Mouse (Mus musculus) heart, adult 2 months (tissue): Measurements from ENCODE around the gene Tgm1. TPM values are rescaled to one million over a fixed set of nuclear protein-coding genes. Genes with fewer than 3 reads are reported as not detected.

ENCODE experiments used
- DNase-seq, 2 experiments: peaks; one replicate each; pipeline ENCODE4 v3.0.0; 2021
- H3K27ac ChIP-seq: fragments of 200-600 bp; 2 replicates; pipeline ENCODE4 v1.8.1; 2022
- H3K27me3 ChIP-seq: fragments of 200-500 bp; 2 replicates; pipeline ENCODE4 v1.6.1; 2012; ENCODE audit warnings: mild to moderate bottlenecking, low read length, inconsistent platforms, mixed read lengths; ENCODE audit not compliant: control insufficient read depth, insufficient read depth
- H3K36me3 ChIP-seq: fragments of 200-500 bp; 2 replicates; pipeline ENCODE4 v1.6.1; 2012; ENCODE audit warnings: low read length, inconsistent platforms; ENCODE audit not compliant: control insufficient read depth, insufficient read depth
- H3K4me1 ChIP-seq: fragments of 200-500 bp; 2 replicates; pipeline ENCODE4 v1.6.1; 2011; ENCODE audit warnings: low read length; ENCODE audit not compliant: control insufficient read depth, insufficient read depth
- H3K4me3 ChIP-seq: fragments of 200-600 bp; 2 replicates; pipeline ENCODE4 v1.8.1; 2022
- H3K79me2 ChIP-seq: fragments of 200-500 bp; replicated peaks from 2 replicates; pipeline ENCODE4 v1.6.1; 2012; ENCODE audit warnings: mild to moderate bottlenecking, inconsistent platforms, low read length, moderate library complexity, mixed read lengths; ENCODE audit not compliant: control insufficient read depth, insufficient read depth
- H3K9ac ChIP-seq: fragments of 200-500 bp; 2 replicates; pipeline ENCODE4 v1.6.1; 2012; ENCODE audit warnings: low read depth, mild to moderate bottlenecking, control low read depth, inconsistent platforms, low read length, mixed read lengths
- CTCF ChIP-seq: fragments of 200-600 bp; IDR thresholded peaks from 2 replicates; pipeline ENCODE4 v1.8.1; 2022; ENCODE audit warnings: antibody characterized with exemption, mild to moderate bottlenecking, moderate library complexity
- EP300 ChIP-seq: fragments of 200-500 bp; IDR thresholded peaks from 2 replicates; pipeline ENCODE4 v1.6.1; 2011; ENCODE audit warnings: low read depth, low read length, control low read depth; ENCODE audit not compliant: insufficient read depth
- POLR2A ChIP-seq: fragments of 200-500 bp; IDR thresholded peaks from 2 replicates; pipeline ENCODE4 v1.6.1; 2011; ENCODE audit warnings: mild to moderate bottlenecking, low read depth, low read length, control low read depth; ENCODE audit not compliant: insufficient read depth
- WGBS: fragments of 180-500 bp; shearing (Covaris S2); methylation state at CpG from one replicate; pipeline ENCODE4 v1.1.7; 2018; 5-methylcytosine and 5-hydroxymethylcytosine counted together
- intact Hi-C: fragments of 180-260 bp; cut with DNase I; formaldehyde crosslinking; loops from one replicate; pipeline ENCODE4 v1.15.1; 2025
- polyA plus RNA-seq: library from polyadenylated mRNA; depleted of rRNA; stranded (reverse); fragments of >200 nt; gene quantifications from 2 replicates; pipeline ENCODE4 v1.2.3, GENCODE M21; 2012
- total RNA-seq, 2 experiments: library from RNA; stranded (reverse); gene quantifications; 2 replicates each; pipeline ENCODE4 v1.2.3; 2021

Gene Tgm1
- total and polyA plus RNA-seq, 3 experiments, result 0.16 to 0.43 (median 0.31) TPM

GRCm38 (mm10) chr14:55721076-55721475, 7.3 kb upstream of the Tgm1 start:
- intact Hi-C loops, result loop anchor here (5.0 to 10.0 kb wide), 2 partner anchors 79 to 236 kb away; partner anchors contain the start of gene Tm9sf1
- Histone ChIP-seq H3K9ac (no peak overlapping the region), H3K27me3 (no peaks in the 10 kb centered on the region), H3K27ac (no peak overlapping the region), H3K4me3 (no peak overlapping the region; the same call in 1 of the 2 replicates), H3K36me3 (no peaks in the 10 kb centered on the region), H3K79me2 (no peaks in the 10 kb centered on the region), H3K4me1 (no peaks in the 10 kb centered on the region; the same call in 1 of the 2 replicates)
- TF ChIP-seq CTCF, result no peak
- no peak for TF ChIP-seq EP300
- TF ChIP-seq POLR2A, result no peak
- no peak for DNase-seq
- WGBS, result 89% methylated on average over 6 of the region's 6 CpGs

DNA sequence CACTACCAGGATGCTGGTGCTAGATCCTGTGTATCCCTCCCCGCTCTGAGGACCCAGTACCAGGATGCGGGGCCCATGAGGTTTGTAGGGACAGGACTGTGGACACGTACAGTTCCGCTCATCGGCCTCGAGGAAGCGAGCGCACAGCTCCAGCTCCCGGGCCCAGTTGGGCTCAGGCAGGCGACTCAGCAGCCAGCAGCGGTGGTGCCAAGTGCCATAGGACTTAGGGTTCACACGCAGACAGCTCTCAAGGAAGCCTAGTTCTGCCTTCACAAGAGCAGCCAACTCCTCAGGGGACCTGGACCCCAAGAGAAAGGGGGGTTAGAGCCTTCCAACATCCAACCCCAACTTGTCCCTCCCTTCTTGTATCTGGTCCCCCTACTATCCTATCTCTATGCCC, 6.9 kb upstream of the Tgm1 start:
- 94% methylated on average over 12 of the region's 12 CpGs for WGBS
- no peaks in the 10 kb centered on the region for H3K27me3 ChIP-seq
- H3K4me3 ChIP-seq, result no peak overlapping the region
- TF ChIP-seq CTCF (no peak), EP300 (no peak), POLR2A (no peak)
- intact Hi-C loops, result loop anchor here (5.0 to 10.0 kb wide), 2 partner anchors 78 to 236 kb away; partner anchors contain the start of gene Tm9sf1
- DNase-seq, result no peak
- no peaks in the 10 kb centered on the region; the same call in 1 of the 2 replicates for H3K4me1 ChIP-seq
- no peak overlapping the region for H3K9ac ChIP-seq
- no peaks in the 10 kb centered on the region for H3K79me2 ChIP-seq
- no peak overlapping the region for H3K27ac ChIP-seq
- H3K36me3 ChIP-seq, result no peaks in the 10 kb centered on the region

- Histone ChIP-seq H3K79me2 (no peaks in the 10 kb centered on the region), H3K27ac (no peak overlapping the region), H3K9ac (no peak overlapping the region), H3K4me1 (no peaks in the 10 kb centered on the region; the same call in 1 of the 2 replicates), H3K4me3 (no peak overlapping the region), H3K36me3 (no peaks in the 10 kb centered on the region), H3K27me3 (no peaks in the 10 kb centered on the region)
- TF ChIP-seq EP300, result no peak
- no peak for TF ChIP-seq POLR2A
- no peak for TF ChIP-seq CTCF
- 86% methylated on average over 6 of the region's 6 CpGs for WGBS
- no peak for DNase-seq
- intact Hi-C loops, result loop anchor here (5.0 to 10.0 kb wide), 2 partner anchors 77 to 235 kb away; partner anchors contain the start of gene Tm9sf1
Measured at GRCm38 (mm10) chr14:55719737-55720136, 6.0 kb upstream of the Tgm1 start.

GRCm38 (mm10) chr14:55716884-55717283, 3.2 kb upstream of the Tgm1 start:
- intact Hi-C loops, result no loop called here
- DNase-seq, result no peak
- Histone ChIP-seq H3K4me1 (no peaks in the 10 kb centered on the region), H3K36me3 (no peaks in the 10 kb centered on the region), H3K4me3 (no peak overlapping the region), H3K9ac (no peak overlapping the region), H3K79me2 (no peaks in the 10 kb centered on the region), H3K27me3 (peaks cover 1% of the 10 kb centered on the region; the same call in 1 of the 2 replicates), H3K27ac (no peak overlapping the region)
- WGBS, result 89% methylated on average over 8 of the region's 8 CpGs
- TF ChIP-seq CTCF (no peak), EP300 (no peak), POLR2A (no peak)

GRCm38 (mm10) chr14:55716271-55716670, 2.5 kb upstream of the Tgm1 start:
- Histone ChIP-seq H3K79me2 (no peaks in the 10 kb centered on the region), H3K36me3 (no peaks in the 10 kb centered on the region), H3K4me3 (no peak overlapping the region), H3K9ac (no peak overlapping the region), H3K4me1 (no peaks in the 10 kb centered on the region), H3K27ac (no peak overlapping the region), H3K27me3 (peaks cover 1% of the 10 kb centered on the region; the same call in 1 of the 2 replicates)
- DNase-seq, result no peak
- WGBS, result 96% methylated on average over 6 of the region's 6 CpGs
- intact Hi-C loops, result no loop called here
- TF ChIP-seq POLR2A (no peak), EP300 (no peak), CTCF (no peak)

GRCm38 (mm10) chr14:55714893-55715292, 1.2 kb upstream of the Tgm1 start:
- Histone ChIP-seq H3K27ac (no peak overlapping the region), H3K27me3 (peaks cover 1% of the 10 kb centered on the region; the same call in 1 of the 2 replicates), H3K9ac (no peak overlapping the region), H3K4me1 (no peaks in the 10 kb centered on the region), H3K79me2 (no peaks in the 10 kb centered on the region), H3K36me3 (no peaks in the 10 kb centered on the region), H3K4me3 (no peak overlapping the region)
- no peak for TF ChIP-seq CTCF
- TF ChIP-seq EP300, result no peak
- no peak for TF ChIP-seq POLR2A
- 40% methylated on average over 6 of the region's 6 CpGs for WGBS
- no peak for DNase-seq
- intact Hi-C loops, result no loop called here
